Mouse (Mus musculus) midbrain, postnatal 0 days (tissue): ENCODE data around the gene Gm10134. TPM values are rescaled to one million over a fixed set of nuclear protein-coding genes. Genes with fewer than 3 reads are reported as not detected.
A peak's percentile ranks its signal among the peaks of the same experiment; 100 is the strongest.
"Not testable (repeated sequence)": the region's sequence is repeated elsewhere in the genome, so short reads cannot be mapped to it uniquely, and the experiment has no call there.

Source experiments
- ATAC-seq: fragments of 200-750 bp; cut with Nextera tagmentation; 2 replicates; pipeline ENCODE4 v1.8.0; 2017; ENCODE audit warnings: moderate number of reproducible peaks, mild to moderate bottlenecking, moderate TSS enrichment, moderate library complexity; ENCODE audit not compliant: low FRiP score
- DNase-seq: peaks from one replicate; pipeline ENCODE4 v3.0.0-alpha.2; 2015; ENCODE audit warnings: low spot score
- H3K27ac ChIP-seq: fragments of 300-500 bp; sonication (generic); 2 replicates; pipeline ENCODE4 v1.5.1; 2014; ENCODE audit warnings: low read depth, mild to moderate bottlenecking, low read length, mixed read lengths
- H3K27me3 ChIP-seq: fragments of 300-500 bp; sonication (generic); 2 replicates; pipeline ENCODE4 v1.6.1; 2014; ENCODE audit warnings: low read length, control low read depth, mixed read lengths; ENCODE audit not compliant: insufficient read depth
- H3K36me3 ChIP-seq: fragments of 300-500 bp; sonication (generic); 2 replicates; pipeline ENCODE4 v1.6.1; 2014; ENCODE audit warnings: low read length, control low read depth, mixed read lengths; ENCODE audit not compliant: insufficient read depth
- H3K4me1 ChIP-seq: fragments of 300-500 bp; sonication (generic); 2 replicates; pipeline ENCODE4 v1.6.1; 2014; ENCODE audit warnings: mild to moderate bottlenecking, control low read depth, antibody characterized with exemption, low read length, mixed read lengths; ENCODE audit not compliant: insufficient read depth
- H3K4me2 ChIP-seq: fragments of 300-500 bp; sonication (generic); 2 replicates; pipeline ENCODE4 v1.6.1; 2014; ENCODE audit warnings: low read depth, mild to moderate bottlenecking, low read length, mixed read lengths; ENCODE audit not compliant: poor library complexity, severe bottlenecking
- H3K4me3 ChIP-seq: fragments of 300-500 bp; sonication (generic); 2 replicates; pipeline ENCODE4 v1.5.1; 2014; ENCODE audit warnings: low read depth, mild to moderate bottlenecking, low read length, moderate library complexity
- H3K9ac ChIP-seq: fragments of 300-500 bp; sonication (generic); replicated peaks from 2 replicates; pipeline ENCODE4 v1.6.1; 2014; ENCODE audit warnings: mild to moderate bottlenecking, low read length, moderate library complexity, mixed read lengths; ENCODE audit not compliant: poor library complexity, severe bottlenecking
- H3K9me3 ChIP-seq: fragments of 300-500 bp; sonication (generic); 2 replicates; pipeline ENCODE4 v1.6.1; 2016; ENCODE audit warnings: low read length, control low read depth
- CTCF ChIP-seq: IDR thresholded peaks from 2 replicates; pipeline ENCODE4 v1.5.1; 2016; ENCODE audit warnings: antibody characterized with exemption, mild to moderate bottlenecking
- WGBS: fragments of 180-500 bp; shearing (Covaris S2); extraction: QIAGEN DNeasy Blood & Tissue Kit; methylation state at CpG from one replicate; pipeline ENCODE4 v1.1.7; 2014; 5-methylcytosine and 5-hydroxymethylcytosine counted together
- polyA plus RNA-seq: library from polyadenylated mRNA; unstranded; fragments of >200 nt; fragmentation: Nextera tagmentation; extraction: Ambion mirVana; gene quantifications from 2 replicates; pipeline ENCODE4 v1.2.1, GENCODE M21; 2015
- total RNA-seq: library from RNA; depleted of rRNA; stranded (reverse); fragments of >200 nt; gene quantifications from 2 replicates; pipeline ENCODE4 v1.2.3, GENCODE M21; 2014

The Gm10134 gene
- total and polyA plus RNA-seq, 2 experiments from 2014 or later, result 3.6 TPM; not detected in 1

- not testable (repeated sequence) for DNase-seq, H3K9me3 ChIP-seq
- WGBS, result 52% methylated on average over 5 of the region's 5 CpGs
Measured at GRCm38 (mm10) chr2:28511600-28511999, 5.7 kb downstream of the Gm10134 start.

DNA sequence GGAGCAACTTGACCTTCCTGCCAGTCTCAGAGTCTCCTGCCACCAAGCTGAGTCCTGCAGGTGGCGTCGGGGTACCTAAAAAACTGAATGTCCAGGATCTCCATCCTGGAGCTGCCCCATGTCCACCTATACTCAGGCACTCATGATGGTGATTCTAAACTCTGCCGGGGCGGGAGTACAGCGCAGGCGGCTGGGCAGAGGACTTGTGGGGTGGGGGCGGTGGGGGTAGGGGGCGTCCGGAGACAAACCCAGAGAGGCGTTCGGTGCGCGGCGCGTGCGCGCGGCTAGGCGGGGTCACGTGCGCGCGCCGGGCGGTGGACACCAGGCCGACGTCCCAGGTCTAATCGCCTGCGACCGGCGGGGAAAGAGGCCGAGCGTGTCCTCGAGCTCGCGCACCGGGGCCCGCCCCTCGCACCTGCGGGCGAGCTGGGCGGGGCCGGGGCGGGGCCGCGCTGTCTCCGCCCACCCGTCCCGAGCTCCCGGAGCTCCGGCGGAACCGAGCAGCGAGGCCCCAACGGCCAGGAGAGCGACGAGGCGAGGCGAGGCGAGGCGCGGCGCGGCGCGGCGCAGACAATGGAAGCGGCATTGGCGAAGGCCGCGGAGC, 7.0 kb downstream of the Gm10134 start, which contains the start of gene Ralgds:
Gene Ralgds, plus strand, starts transcription at position 328 of the 604 bp plus-strand sequence.
- TF ChIP-seq CTCF, result peak; percentile 61
- H3K4me2 ChIP-seq, result peak within 1 kb of the TSS; percentile 88
- peak within 1 kb of the TSS; percentile 96 for H3K9ac ChIP-seq
- no peaks in the 10 kb centered on the region for H3K9me3 ChIP-seq
- H3K27ac ChIP-seq, result peak within 1 kb of the TSS; percentile 94
- peaks cover 16% of the 10 kb centered on the region for H3K4me1 ChIP-seq
- peak within 1 kb of the TSS; percentile 87 for H3K4me3 ChIP-seq
- ATAC-seq (peak; percentile 58), DNase-seq (peak; percentile 69)
- H3K36me3 ChIP-seq, result no peaks in the 10 kb centered on the region
- no peaks in the 10 kb centered on the region for H3K27me3 ChIP-seq
- under 1% methylated on average over 57 of the region's 71 CpGs for WGBS

More at GRCm38 (mm10) chr2:28511600-28511999, 5.7 kb downstream of the Gm10134 start:
- TF ChIP-seq CTCF, result peak; percentile 60
- H3K27me3 ChIP-seq, H3K4me2 ChIP-seq, H3K36me3 ChIP-seq, ATAC-seq, H3K4me3 ChIP-seq, H3K9ac ChIP-seq, H3K27ac ChIP-seq: not testable (repeated sequence)
- H3K4me1 ChIP-seq, result peaks cover 12% of the 10 kb centered on the region

- H3K27me3 ChIP-seq, result no peaks in the 10 kb centered on the region
- no peaks in the 10 kb centered on the region for H3K36me3 ChIP-seq
- WGBS, result 5% methylated on average over 47 of the region's 47 CpGs
- no peak for TF ChIP-seq CTCF
- ATAC-seq (peak; percentile 45), DNase-seq (no peak)
- H3K4me1 ChIP-seq, result peaks cover 24% of the 10 kb centered on the region
- H3K9ac ChIP-seq, result peak overlapping the region; percentile 96
- peak overlapping the region; percentile 87 for H3K4me3 ChIP-seq
- peak overlapping the region; percentile 94 for H3K27ac ChIP-seq
- peak overlapping the region; percentile 88 for H3K4me2 ChIP-seq
- H3K9me3 ChIP-seq, result no peaks in the 10 kb centered on the region
Measured at GRCm38 (mm10) chr2:28513431-28514370, 7.8 kb downstream of the Gm10134 start.

DNA sequence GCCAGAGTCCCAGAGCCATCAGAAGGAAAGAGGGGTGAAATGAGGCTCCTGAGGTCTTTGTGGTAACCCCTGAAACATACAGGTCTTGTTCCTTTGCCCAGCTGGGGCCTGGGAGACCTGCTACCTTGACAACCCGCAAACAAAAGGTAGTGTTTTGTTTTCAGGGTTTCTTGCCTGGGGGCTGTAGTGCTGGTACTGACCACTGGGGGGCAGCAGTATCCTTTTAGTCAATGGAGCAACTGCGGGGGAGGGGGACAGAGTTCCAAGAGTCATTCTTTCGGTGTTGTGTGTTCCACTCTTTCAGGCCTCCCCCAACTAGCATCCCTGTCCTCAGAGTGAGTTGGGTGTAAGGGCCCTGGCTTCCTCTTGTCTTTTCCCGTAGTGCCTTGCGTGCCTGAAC, 8.6 kb downstream of the Gm10134 start:
- H3K27ac ChIP-seq, result 0 out of 2 replicates have a peak overlapping the region, but pooled peaks have one; percentile 94
- H3K4me3 ChIP-seq, result peak overlapping the region; percentile 87
- ATAC-seq (no peak), DNase-seq (peak; percentile 86)
- peak overlapping the region; percentile 88 for H3K4me2 ChIP-seq
- peak overlapping the region; percentile 96 for H3K9ac ChIP-seq
- WGBS, result 14% methylated on average over 5 of the region's 5 CpGs
- no peaks in the 10 kb centered on the region for H3K9me3 ChIP-seq
- H3K27me3 ChIP-seq, result no peaks in the 10 kb centered on the region
- H3K4me1 ChIP-seq, result peaks cover 24% of the 10 kb centered on the region
- H3K36me3 ChIP-seq, result no peaks in the 10 kb centered on the region
- peak; percentile 93 for TF ChIP-seq CTCF

DNA sequence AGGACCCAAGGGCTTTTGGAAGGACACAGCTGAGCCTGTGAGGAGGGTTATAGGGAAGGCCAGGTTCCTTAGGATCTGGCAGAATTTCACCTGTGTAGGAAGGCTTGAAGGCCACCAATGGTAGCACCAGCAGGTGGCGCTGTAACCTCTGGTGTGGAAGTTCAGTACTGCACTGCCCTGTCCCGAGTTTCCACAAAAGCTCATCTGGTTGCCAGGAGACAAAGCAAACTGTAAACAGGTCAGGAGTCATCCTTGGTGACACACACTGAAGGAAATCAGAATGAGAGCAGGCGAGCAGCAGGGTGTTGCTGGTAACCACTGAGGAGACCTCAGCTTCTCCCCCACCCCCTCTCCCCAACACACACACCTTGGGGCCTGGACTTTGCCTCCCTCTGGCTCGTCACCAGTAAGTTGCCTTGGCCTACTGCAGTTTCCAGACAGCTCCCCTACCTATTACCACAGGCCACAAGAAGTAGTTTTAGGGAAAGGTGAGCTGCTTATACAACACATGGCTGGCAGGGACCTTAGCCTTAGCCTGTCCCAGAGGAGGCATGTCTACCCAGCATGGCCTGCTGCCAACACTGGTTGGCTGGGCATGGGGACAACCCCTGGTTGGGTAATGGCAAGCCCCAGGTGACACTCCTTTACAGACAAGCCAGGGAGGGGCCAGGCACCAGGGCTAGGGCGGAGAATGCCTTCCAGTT, 11.5 kb downstream of the Gm10134 start:
- peaks cover 32% of the 10 kb centered on the region for H3K4me1 ChIP-seq
- no peak overlapping the region for H3K9ac ChIP-seq
- peaks cover 9% of the 10 kb centered on the region; the same call in 1 of the 2 replicates for H3K36me3 ChIP-seq
- no peak for ATAC-seq
- peak; percentile 73 for DNase-seq
- H3K4me2 ChIP-seq, result peak overlapping the region; percentile 13; the same call in 1 of the 2 replicates
- H3K4me3 ChIP-seq, result no peak overlapping the region
- TF ChIP-seq CTCF, result peak; percentile 76
- WGBS, result 46% methylated on average over 5 of the region's 5 CpGs
- peak overlapping the region; percentile 67 for H3K27ac ChIP-seq
- no peaks in the 10 kb centered on the region for H3K9me3 ChIP-seq
- no peaks in the 10 kb centered on the region for H3K27me3 ChIP-seq
